Mouse (Mus musculus) testis, adult 2 months (tissue): ENCODE measurements around the gene Atl3. TPM values are rescaled to one million over a fixed set of nuclear protein-coding genes. Genes with fewer than 3 reads are reported as not detected.

ENCODE experiments used
- H3K27ac ChIP-seq: fragments of 200-500 bp; 2 replicates; pipeline ENCODE4 v1.5.1; 2012; ENCODE audit warnings: low read depth, low read length; ENCODE audit not compliant: control insufficient read depth, insufficient read depth
- H3K27me3 ChIP-seq: fragments of 200-500 bp; 2 replicates; pipeline ENCODE4 v1.6.1; 2012; ENCODE audit warnings: mild to moderate bottlenecking, low read length, moderate library complexity; ENCODE audit not compliant: control insufficient read depth, insufficient read depth
- H3K36me3 ChIP-seq: fragments of 200-500 bp; 2 replicates; pipeline ENCODE4 v1.6.1; 2012; ENCODE audit warnings: mild to moderate bottlenecking, low read length; ENCODE audit not compliant: control insufficient read depth, insufficient read depth
- H3K4me1 ChIP-seq: fragments of 200-500 bp; 2 replicates; pipeline ENCODE4 v1.6.1; 2012; ENCODE audit warnings: low read length; ENCODE audit not compliant: control insufficient read depth, insufficient read depth
- H3K4me3 ChIP-seq: fragments of 200-500 bp; 2 replicates; pipeline ENCODE4 v1.5.1; 2012; ENCODE audit warnings: low read depth, mild to moderate bottlenecking, low read length, moderate library complexity, mixed read lengths; ENCODE audit not compliant: control insufficient read depth
- CTCF ChIP-seq: fragments of 200-500 bp; IDR thresholded peaks from 2 replicates; pipeline ENCODE4 v1.5.1; 2012; ENCODE audit warnings: low read depth, mild to moderate bottlenecking, inconsistent platforms, low read length, moderate library complexity; ENCODE audit not compliant: control insufficient read depth, insufficient read depth, insufficient replicate concordance
- POLR2A ChIP-seq: fragments of 200-500 bp; IDR thresholded peaks from 2 replicates; pipeline ENCODE4 v1.6.1; 2012; ENCODE audit warnings: low read depth, mild to moderate bottlenecking, inconsistent platforms, low read length, moderate library complexity; ENCODE audit not compliant: control insufficient read depth
- polyA plus RNA-seq: library from polyadenylated mRNA; depleted of rRNA; stranded (reverse); fragments of >200 nt; gene quantifications from 2 replicates; pipeline ENCODE4 v1.2.3, GENCODE M21; 2012; rRNA removed

The Atl3 gene
- 188 and 193 TPM in 2 replicates for polyA plus RNA-seq

GRCm38 (mm10) chr19:7493352-7494186 is at the start of gene Atl3:
TSS of gene Atl3 (plus strand) at chr19:7494040.
- TF ChIP-seq POLR2A (no peak), CTCF (no peak)
- Histone ChIP-seq H3K4me3 (peak within 1 kb of the TSS; percentile 87), H3K4me1 (peaks cover 2% of the 10 kb centered on the region; the same call in 1 of the 2 replicates), H3K27ac (peak within 1 kb of the TSS; percentile 94), H3K36me3 (no peaks in the 10 kb centered on the region), H3K27me3 (no peaks in the 10 kb centered on the region)

GRCm38 (mm10) chr19:7445105-7445504 is 48.7 kb upstream of the Atl3 start:
- no peak overlapping the region for H3K27ac ChIP-seq
- TF ChIP-seq CTCF (no peak), POLR2A (no peak)
- no peaks in the 10 kb centered on the region for H3K36me3 ChIP-seq
- H3K4me3 ChIP-seq, result no peak overlapping the region
- H3K4me1 ChIP-seq, result peaks cover 4% of the 10 kb centered on the region
- H3K27me3 ChIP-seq, result no peaks in the 10 kb centered on the region

- H3K36me3 ChIP-seq, result no peaks in the 10 kb centered on the region
- no peak overlapping the region for H3K27ac ChIP-seq
- no peak overlapping the region for H3K4me3 ChIP-seq
- H3K27me3 ChIP-seq, result no peaks in the 10 kb centered on the region
- H3K4me1 ChIP-seq, result peaks cover 4% of the 10 kb centered on the region
- no peak for TF ChIP-seq POLR2A
- no peak for TF ChIP-seq CTCF
These were observed 48.2 kb upstream of the Atl3 start for GRCm38 (mm10) chr19:7445596-7445995.

GRCm38 (mm10) chr19:7456803-7457202 is 37.0 kb upstream of the Atl3 start:
- no peak for TF ChIP-seq CTCF
- no peak overlapping the region for H3K27ac ChIP-seq
- H3K36me3 ChIP-seq, result no peaks in the 10 kb centered on the region
- H3K4me3 ChIP-seq, result no peak overlapping the region
- H3K27me3 ChIP-seq, result no peaks in the 10 kb centered on the region
- no peaks in the 10 kb centered on the region for H3K4me1 ChIP-seq

GRCm38 (mm10) chr19:7458901-7459300 is 34.9 kb upstream of the Atl3 start:
- no peaks in the 10 kb centered on the region for H3K27me3 ChIP-seq
- TF ChIP-seq POLR2A (no peak), CTCF (no peak)
- no peak overlapping the region for H3K27ac ChIP-seq
- no peak overlapping the region for H3K4me3 ChIP-seq
- no peaks in the 10 kb centered on the region for H3K4me1 ChIP-seq
- no peaks in the 10 kb centered on the region for H3K36me3 ChIP-seq

- H3K4me1 ChIP-seq, result no peaks in the 10 kb centered on the region
- no peak overlapping the region for H3K27ac ChIP-seq
- H3K4me3 ChIP-seq, result no peak overlapping the region
- no peaks in the 10 kb centered on the region for H3K27me3 ChIP-seq
- TF ChIP-seq POLR2A, result no peak
- TF ChIP-seq CTCF, result no peak
- H3K36me3 ChIP-seq, result no peaks in the 10 kb centered on the region
These were observed 34.5 kb upstream of the Atl3 start for GRCm38 (mm10) chr19:7459370-7459769.

GRCm38 (mm10) chr19:7467915-7468314 is 25.9 kb upstream of the Atl3 start:
- H3K27ac ChIP-seq, result no peak overlapping the region
- no peak for TF ChIP-seq POLR2A
- no peak for TF ChIP-seq CTCF
- no peaks in the 10 kb centered on the region; the same call in 1 of the 2 replicates for H3K36me3 ChIP-seq
- no peaks in the 10 kb centered on the region for H3K4me1 ChIP-seq
- H3K4me3 ChIP-seq, result no peak overlapping the region
- no peaks in the 10 kb centered on the region for H3K27me3 ChIP-seq
